Mouse (Mus musculus): ENCODE measurements around the gene Cdt1.

Cdt1 gene

GRCm38 (mm10) chr8:122573577-122573976, 5.8 kb downstream of the Cdt1 start:
- ATAC-seq (ENCODE audit: low TSS enrichment), result no peak

GRCm38 (mm10) chr8:122574264-122574663, 6.4 kb downstream of the Cdt1 start:
- no peak for ATAC-seq (ENCODE audit: low TSS enrichment)

- no peak for ATAC-seq (ENCODE audit: low TSS enrichment)
Observed at GRCm38 (mm10) chr8:122574667-122575251, 6.9 kb downstream of the Cdt1 start.

GRCm38 (mm10) chr8:122575286-122575685, 7.5 kb downstream of the Cdt1 start:
- no peak for ATAC-seq (ENCODE audit: low TSS enrichment)

- ATAC-seq (ENCODE audit: low TSS enrichment), result peak; percentile 13; the same call in 1 of the 2 replicates
Observed at GRCm38 (mm10) chr8:122575735-122576647, 8.2 kb downstream of the Cdt1 start.

GRCm38 (mm10) chr8:122576648-122577022, 8.8 kb downstream of the Cdt1 start, which contains the start of gene Aprt:
Gene Aprt (minus strand): TSS chr8:122576909.
- peak; percentile 92 for ATAC-seq (ENCODE audit: low TSS enrichment)

- peak; percentile 14; the same call in 1 of the 2 replicates for ATAC-seq (ENCODE audit: low TSS enrichment)
Observed at GRCm38 (mm10) chr8:122577116-122577515, 9.3 kb downstream of the Cdt1 start.

GRCm38 (mm10) chr8:122579196-122579595, 11.4 kb downstream of the Cdt1 start:
- ATAC-seq (ENCODE audit: low TSS enrichment), result no peak

- ATAC-seq (ENCODE audit: low TSS enrichment), result no peak
Observed at GRCm38 (mm10) chr8:122580926-122581325, 13.1 kb downstream of the Cdt1 start.

GRCm38 (mm10) chr8:122584981-122585380, 17.2 kb downstream of the Cdt1 start:
- no peak; the same call in 1 of the 2 replicates for ATAC-seq (ENCODE audit: low TSS enrichment)

- no peak for ATAC-seq (ENCODE audit: low TSS enrichment)
Observed at GRCm38 (mm10) chr8:122585411-122585891, 17.6 kb downstream of the Cdt1 start.

GRCm38 (mm10) chr8:122586171-122586570, 18.4 kb downstream of the Cdt1 start:
- ATAC-seq (ENCODE audit: low TSS enrichment), result no peak

GRCm38 (mm10) chr8:122586749-122587148, 18.9 kb downstream of the Cdt1 start:
- ATAC-seq (ENCODE audit: low TSS enrichment), result no peak

- ATAC-seq (ENCODE audit: low TSS enrichment), result no peak
Observed at GRCm38 (mm10) chr8:122593240-122593639, 25.4 kb downstream of the Cdt1 start.

- ATAC-seq (ENCODE audit: low TSS enrichment), result no peak
Observed at GRCm38 (mm10) chr8:122593783-122594507, 26.1 kb downstream of the Cdt1 start.

- ATAC-seq (ENCODE audit: low TSS enrichment), result no peak
Observed at GRCm38 (mm10) chr8:122596031-122596430, 28.2 kb downstream of the Cdt1 start.

- ATAC-seq (ENCODE audit: low TSS enrichment), result no peak
Observed at GRCm38 (mm10) chr8:122600666-122601065, 32.9 kb downstream of the Cdt1 start.

- ATAC-seq (ENCODE audit: low TSS enrichment), result no peak
Observed at GRCm38 (mm10) chr8:122604640-122605039, 36.8 kb downstream of the Cdt1 start.

- peak; percentile 80; the same call in 1 of the 2 replicates for ATAC-seq (ENCODE audit: low TSS enrichment)
Observed at GRCm38 (mm10) chr8:122605367-122605766, 37.6 kb downstream of the Cdt1 start.

GRCm38 (mm10) chr8:122606810-122607209, 39.0 kb downstream of the Cdt1 start:
- ATAC-seq (ENCODE audit: low TSS enrichment), result no peak

- ATAC-seq (ENCODE audit: low TSS enrichment), result no peak
Observed at GRCm38 (mm10) chr8:122610209-122610608, 42.4 kb downstream of the Cdt1 start.

- ATAC-seq (ENCODE audit: low TSS enrichment), result no peak
Observed at GRCm38 (mm10) chr8:122610612-122611277, 42.9 kb downstream of the Cdt1 start.

Measured in frontal cortex, adult (tissue).